Mouse (Mus musculus) cortical plate, adult 2 months (tissue): Measurements from ENCODE around the gene Cep104.

Experiments
- CTCF ChIP-seq: fragments of 200-500 bp; IDR thresholded peaks from 2 replicates; pipeline ENCODE4 v1.5.1; 2011; ENCODE audit warnings: mild to moderate bottlenecking, control low read depth, low read length; ENCODE audit not compliant: insufficient read depth; ENCODE audit errors: extremely low read depth
- POLR2A ChIP-seq: fragments of 200-500 bp; IDR thresholded peaks from 2 replicates; pipeline ENCODE4 v1.6.1; 2011; ENCODE audit warnings: mild to moderate bottlenecking, low read length, control low read depth; ENCODE audit not compliant: insufficient read depth; ENCODE audit errors: extremely low read depth

GRCm38 (mm10) chr4:153928772-153929299 lies 46.2 kb upstream of the Cep104 start:
- no peak for TF ChIP-seq CTCF
- no peak for TF ChIP-seq POLR2A
